Mouse (Mus musculus): ENCODE measurements around the gene Prss29. TPM values are rescaled to one million over a fixed set of nuclear protein-coding genes. Genes with fewer than 3 reads are reported as not detected.

Gene Prss29
- polyA plus RNA-seq, 1 experiment from 2014 or later = not detected

DNA sequence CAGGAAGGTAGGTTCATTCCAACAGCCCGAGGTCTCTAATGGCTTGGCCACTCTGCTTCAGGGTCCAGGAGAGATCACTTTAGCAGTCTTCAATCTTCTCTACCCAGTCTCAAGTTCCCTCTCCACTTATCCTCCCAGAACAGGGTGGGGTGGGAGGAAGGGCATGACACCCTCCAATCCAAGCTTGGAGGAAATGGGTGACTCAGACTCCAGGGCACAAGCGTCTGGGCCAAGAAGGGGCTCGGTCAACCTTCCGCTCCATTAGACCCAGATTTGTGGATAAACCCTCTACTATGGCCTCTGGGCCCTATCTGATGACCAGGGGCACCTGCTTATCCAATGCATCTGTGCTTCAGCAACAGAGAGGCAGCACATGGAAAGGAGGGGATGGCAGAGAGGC lies 27.0 kb downstream of the Prss29 start, which contains the start of gene Tpsab1:
Tpsab1 (minus strand) TSS at position 101 of the 400 bp plus-strand sequence.
- Histone ChIP-seq H3K27ac (no peak within 1 kb of the TSS), H3K4me3 (no peak within 1 kb of the TSS), H3K4me1 (replicated peaks) (no peaks in the 10 kb centered on the region), H3K9ac (no peak within 1 kb of the TSS), H3K9me3 (replicated peaks) (no peaks in the 10 kb centered on the region), H3K36me3 (no peaks in the 10 kb centered on the region), H3K4me2 (no peak within 1 kb of the TSS), H3K27me3 (peaks cover 4% of the 10 kb centered on the region; the same call in 1 of the 2 replicates)
- WGBS = 82% methylated on average over 4 of the region's 4 CpGs
- ATAC-seq (replicated peaks; ENCODE audit: insufficient number of reproducible peaks, insufficient read depth, low FRiP score, low read depth) = no peak

GRCm38 (mm10) chr17:25361291-25361690 lies 42.8 kb downstream of the Prss29 start:
- Histone ChIP-seq H3K9ac (no peak overlapping the region), H3K36me3 (no peaks in the 10 kb centered on the region), H3K27me3 (peaks cover 6% of the 10 kb centered on the region; the same call in 1 of the 2 replicates), H3K27ac (no peak overlapping the region), H3K4me2 (no peak overlapping the region), H3K9me3 (replicated peaks) (no peaks in the 10 kb centered on the region), H3K4me3 (no peak overlapping the region), H3K4me1 (replicated peaks) (no peaks in the 10 kb centered on the region)
- WGBS = 59% methylated on average over 2 of the region's 2 CpGs
- no peak for ATAC-seq (replicated peaks; ENCODE audit: insufficient number of reproducible peaks, insufficient read depth, low FRiP score, low read depth)

DNA sequence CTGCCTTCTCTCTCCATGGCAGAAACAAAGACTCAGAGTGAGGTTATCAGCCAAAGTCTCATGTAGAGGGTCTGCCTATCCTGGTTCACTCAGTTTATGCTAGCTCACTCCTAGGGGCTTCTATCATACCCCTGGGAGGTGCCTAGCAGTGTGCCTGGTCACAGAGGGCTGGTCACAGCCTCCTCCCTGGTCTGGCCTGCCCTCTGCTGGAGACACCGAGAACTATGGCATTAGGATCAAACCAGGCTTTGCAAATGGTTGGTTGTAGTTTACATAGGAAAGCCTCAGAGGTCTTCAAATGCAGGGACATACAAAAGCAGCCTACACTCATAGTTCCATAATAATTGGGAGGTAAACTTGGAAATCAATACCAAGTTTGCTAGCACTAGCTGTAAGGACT lies 45.3 kb downstream of the Prss29 start:
- H3K4me3 ChIP-seq = no peak overlapping the region
- H3K4me1 ChIP-seq (replicated peaks) = no peaks in the 10 kb centered on the region
- no peak overlapping the region for H3K27ac ChIP-seq
- WGBS = 3% methylated on average over 1 of the region's 1 CpGs
- no peaks in the 10 kb centered on the region for H3K9me3 ChIP-seq (replicated peaks)
- ATAC-seq (replicated peaks; ENCODE audit: insufficient number of reproducible peaks, insufficient read depth, low FRiP score, low read depth) = no peak
- no peaks in the 10 kb centered on the region for H3K36me3 ChIP-seq
- no peak overlapping the region for H3K4me2 ChIP-seq
- H3K27me3 ChIP-seq = peaks cover 9% of the 10 kb centered on the region; the same call in 1 of the 2 replicates
- H3K9ac ChIP-seq = no peak overlapping the region

DNA sequence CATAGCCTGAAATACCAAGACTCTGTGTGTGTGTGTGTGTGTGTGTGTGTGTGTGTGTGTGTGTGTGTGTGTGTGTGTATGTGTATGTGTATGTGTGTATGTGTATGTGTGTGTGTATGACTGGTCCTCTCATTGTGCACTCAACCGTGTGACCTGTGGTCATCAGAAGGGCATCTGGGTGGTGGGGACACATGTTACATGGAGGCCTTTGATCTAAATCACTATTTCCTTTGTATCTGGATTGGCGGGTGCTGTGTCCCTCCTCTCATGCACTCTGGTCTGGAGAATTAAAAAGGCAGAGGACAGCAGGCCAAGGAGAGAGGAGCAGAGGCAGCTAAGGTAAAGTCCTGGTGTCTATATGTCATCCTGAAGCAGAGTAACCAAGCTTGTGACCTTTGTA lies 47.6 kb downstream of the Prss29 start, which contains the start of gene Tpsb2:
Tpsb2 (plus strand) TSS at position 301 of the 400 bp plus-strand sequence.
- WGBS = 65% methylated on average over 2 of the region's 2 CpGs
- Histone ChIP-seq H3K27ac (no peak within 1 kb of the TSS), H3K9ac (no peak within 1 kb of the TSS), H3K9me3 (replicated peaks) (no peaks in the 10 kb centered on the region), H3K27me3 (peaks cover 6% of the 10 kb centered on the region), H3K4me1 (replicated peaks) (no peaks in the 10 kb centered on the region), H3K36me3 (no peaks in the 10 kb centered on the region), H3K4me2 (no peak within 1 kb of the TSS), H3K4me3 (no peak within 1 kb of the TSS)
- ATAC-seq (replicated peaks; ENCODE audit: insufficient number of reproducible peaks, insufficient read depth, low FRiP score, low read depth) = no peak

GRCm38 (mm10) chr17:25368973-25369372 lies 50.5 kb downstream of the Prss29 start, which contains the start of gene Tpsg1:
TSS of gene Tpsg1 (plus strand) at chr17:25369273.
- no peak within 1 kb of the TSS for H3K4me2 ChIP-seq
- no peak within 1 kb of the TSS for H3K4me3 ChIP-seq
- H3K4me1 ChIP-seq (replicated peaks) = 0 out of 2 replicates have a peak, but pooled peaks cover 3% of the 10 kb centered on the region
- 67% methylated on average over 3 of the region's 3 CpGs for WGBS
- no peak within 1 kb of the TSS for H3K27ac ChIP-seq
- no peaks in the 10 kb centered on the region for H3K36me3 ChIP-seq
- ATAC-seq (replicated peaks; ENCODE audit: insufficient number of reproducible peaks, insufficient read depth, low FRiP score, low read depth) = no peak
- no peaks in the 10 kb centered on the region for H3K9me3 ChIP-seq (replicated peaks)
- H3K27me3 ChIP-seq = peaks cover 6% of the 10 kb centered on the region
- no peak within 1 kb of the TSS for H3K9ac ChIP-seq

Other genes with a start within 250 kb of the Prss29 start
- 23.1 and 24.8 TPM in 2 replicates for gene Tmem204, start 235.1 kb upstream of the Prss29 start, polyA plus RNA-seq (2015; fragmentation: Nextera tagmentation; extraction: Ambion mirVana)
- 22.9 and 33.6 TPM in 2 replicates for gene Telo2, start 202.7 kb upstream of the Prss29 start, polyA plus RNA-seq (2015; fragmentation: Nextera tagmentation; extraction: Ambion mirVana)
- gene Ptx4, start 197.9 kb upstream of the Prss29 start, polyA plus RNA-seq (2015; fragmentation: Nextera tagmentation; extraction: Ambion mirVana) = 0.16 and 0.30 TPM in 2 replicates
- 14.8 and 18.3 TPM in 2 replicates for gene Clcn7, start 185.3 kb upstream of the Prss29 start, polyA plus RNA-seq (2015; fragmentation: Nextera tagmentation; extraction: Ambion mirVana)
- gene Ccdc154, start 156.2 kb upstream of the Prss29 start, polyA plus RNA-seq (2015; fragmentation: Nextera tagmentation; extraction: Ambion mirVana) = 0.05 TPM in 1 of 2 replicates, not detected in the other
- 0.33 and 0.77 TPM in 2 replicates for gene Gm38655, start 143.2 kb upstream of the Prss29 start, polyA plus RNA-seq (2015; fragmentation: Nextera tagmentation; extraction: Ambion mirVana)
- 23.7 and 24.4 TPM in 2 replicates for gene BC003965, start 134.1 kb upstream of the Prss29 start, polyA plus RNA-seq (2015; fragmentation: Nextera tagmentation; extraction: Ambion mirVana)
- 4.6 and 5.3 TPM in 2 replicates for gene Unkl, start 130.3 kb upstream of the Prss29 start, polyA plus RNA-seq (2015; fragmentation: Nextera tagmentation; extraction: Ambion mirVana)
- 20.4 and 27.1 TPM in 2 replicates for gene Gnptg, start 78.5 kb upstream of the Prss29 start, polyA plus RNA-seq (2015; fragmentation: Nextera tagmentation; extraction: Ambion mirVana)
- 24.7 and 31.2 TPM in 2 replicates for gene Tsr3, start 78.5 kb upstream of the Prss29 start, polyA plus RNA-seq (2015; fragmentation: Nextera tagmentation; extraction: Ambion mirVana)
- 0.34 and 1.7 TPM in 2 replicates for gene Baiap3, start 62.3 kb upstream of the Prss29 start, polyA plus RNA-seq (2015; fragmentation: Nextera tagmentation; extraction: Ambion mirVana)
- gene Ube2i, start 44.0 kb upstream of the Prss29 start, polyA plus RNA-seq (2015; fragmentation: Nextera tagmentation; extraction: Ambion mirVana) = 322 and 354 TPM in 2 replicates
- 0.73 and 0.98 TPM in 2 replicates for gene Prss34, start 20.3 kb upstream of the Prss29 start, polyA plus RNA-seq (2015; fragmentation: Nextera tagmentation; extraction: Ambion mirVana)
- not detected in 2 replicates for gene Prss28, start 10.0 kb upstream of the Prss29 start, polyA plus RNA-seq (2015; fragmentation: Nextera tagmentation; extraction: Ambion mirVana)
- gene Tpsab1, start 26.9 kb downstream of the Prss29 start, polyA plus RNA-seq (2015; fragmentation: Nextera tagmentation; extraction: Ambion mirVana) = 0.20 and 0.29 TPM in 2 replicates
- gene Tpsb2, start 47.7 kb downstream of the Prss29 start, polyA plus RNA-seq (2015; fragmentation: Nextera tagmentation; extraction: Ambion mirVana) = 8.5 and 9.4 TPM in 2 replicates
- gene Tpsg1, start 50.6 kb downstream of the Prss29 start, polyA plus RNA-seq (2015; fragmentation: Nextera tagmentation; extraction: Ambion mirVana) = 0.20 and 0.89 TPM in 2 replicates
- gene Cacna1h, start 115.1 kb downstream of the Prss29 start, polyA plus RNA-seq (2015; fragmentation: Nextera tagmentation; extraction: Ambion mirVana) = 5.5 and 6.5 TPM in 2 replicates
- gene Tekt4, start 136.0 kb downstream of the Prss29 start, polyA plus RNA-seq (2015; fragmentation: Nextera tagmentation; extraction: Ambion mirVana) = 0.41 and 0.45 TPM in 2 replicates
- 0.06 and 0.20 TPM in 2 replicates for gene Sstr5, start 178.6 kb downstream of the Prss29 start, polyA plus RNA-seq (2015; fragmentation: Nextera tagmentation; extraction: Ambion mirVana)

Data from heart, embryonic 15.5 days (tissue).